Mouse (Mus musculus) liver (tissue): ENCODE measurements around the gene Mphosph8.

Experiments
- DNase-seq: peaks from one replicate; pipeline ENCODE4 v3.0.0-alpha.2; 2020; ENCODE audit warnings: mixed read lengths

Mphosph8 gene

DNA sequence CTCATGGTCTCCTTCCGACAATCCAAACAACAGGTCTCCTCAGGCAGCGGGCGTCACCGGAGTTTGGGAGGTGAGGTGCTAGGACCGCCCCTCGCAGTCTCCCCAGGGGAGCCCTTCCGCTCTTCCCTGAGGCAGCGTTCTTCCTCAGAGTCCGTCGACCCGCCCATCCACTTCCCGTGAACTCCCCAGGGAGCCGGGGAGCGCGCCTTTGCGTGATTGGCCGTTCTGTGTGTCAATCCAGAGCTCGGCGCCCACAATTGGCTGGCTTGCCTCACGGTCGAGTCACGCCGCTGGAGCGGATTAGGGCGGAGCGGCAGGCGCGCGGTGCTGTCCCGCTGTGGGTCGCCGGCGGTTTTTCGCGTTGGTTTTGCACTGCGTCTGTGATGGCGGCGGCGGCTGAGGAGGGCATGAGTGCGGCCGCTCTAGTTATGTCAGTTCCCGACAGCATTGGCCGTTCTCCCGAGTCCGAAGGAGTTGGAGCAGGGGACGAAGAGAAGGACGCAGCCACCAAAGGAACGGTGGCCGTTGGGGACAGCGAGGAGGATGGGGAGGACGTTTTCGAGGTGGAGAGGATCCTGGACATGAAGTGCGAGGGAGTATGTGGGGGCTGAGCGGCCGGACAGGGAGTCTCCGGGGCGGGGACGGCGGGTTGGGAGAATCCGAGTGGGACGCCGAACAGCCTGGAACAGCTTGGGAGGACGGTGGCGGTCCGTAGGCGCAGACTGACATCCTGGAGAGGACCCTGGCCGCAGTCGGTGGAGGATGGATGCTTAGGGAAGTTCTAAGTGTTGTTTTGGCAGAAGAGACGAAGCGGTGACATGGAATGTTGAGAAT, at the start of gene Mphosph8:
Gene Mphosph8 (plus strand): TSS at position 280 of the 834 bp plus-strand sequence.
- DNase-seq = peak; percentile 99

DNA sequence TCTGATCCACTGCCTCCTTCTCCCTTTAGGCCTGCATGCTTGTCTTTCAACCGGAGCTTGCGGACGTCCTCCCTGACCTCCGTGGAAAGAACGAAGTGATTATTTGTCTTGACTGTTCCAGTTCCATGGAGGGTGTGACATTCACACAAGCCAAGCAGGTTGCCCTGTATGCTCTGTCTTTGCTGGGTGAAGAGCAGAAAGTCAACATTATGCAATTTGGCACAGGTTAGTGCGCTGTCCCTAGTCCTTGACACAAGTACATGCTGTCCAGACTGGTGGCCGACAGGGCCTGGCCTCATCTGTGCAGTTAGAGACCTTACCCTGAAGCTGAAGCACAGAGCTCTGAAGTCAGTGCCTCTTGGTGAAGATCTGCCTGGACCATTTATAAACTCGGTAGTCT, 47.6 kb upstream of the Mphosph8 start:
- DNase-seq = peak; percentile 18

DNA sequence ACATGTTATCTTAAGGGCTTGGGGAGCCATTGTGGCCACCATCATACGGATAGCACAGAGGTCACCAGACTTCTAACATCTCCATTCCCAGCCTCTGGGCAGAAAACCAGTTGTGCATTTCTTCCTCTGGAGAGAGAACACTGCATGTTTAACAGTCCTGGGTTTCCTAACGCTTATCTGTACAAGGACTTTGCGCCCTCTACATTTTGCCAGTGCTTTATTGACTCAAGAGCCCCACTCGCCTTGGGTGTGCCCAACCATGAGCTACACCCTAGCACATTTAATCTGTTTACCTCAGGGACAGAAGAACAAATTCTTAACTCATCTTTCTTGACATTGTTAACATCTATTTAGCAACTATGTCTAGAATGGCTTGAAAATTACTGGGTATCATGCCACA, 41.8 kb upstream of the Mphosph8 start:
- DNase-seq = no peak

DNA sequence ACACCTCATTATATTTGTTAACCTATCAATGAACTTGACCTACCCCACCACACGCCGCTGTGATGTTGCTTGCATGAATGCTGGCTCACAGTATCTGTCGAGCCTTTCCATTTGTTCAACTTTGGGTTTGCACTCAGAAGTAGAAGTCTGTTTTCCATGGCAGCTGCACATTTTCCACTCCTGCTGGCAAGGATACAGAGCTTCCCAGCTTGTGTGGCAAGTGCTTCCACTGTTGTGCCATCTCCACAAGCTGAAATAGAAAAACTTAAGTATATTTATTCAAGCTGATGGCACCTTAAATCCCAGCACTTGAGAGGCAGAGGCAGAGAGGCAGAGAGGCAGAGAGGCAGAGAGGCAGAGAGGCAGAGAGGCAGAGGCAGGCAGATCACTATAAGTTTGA, 39.7 kb upstream of the Mphosph8 start:
- DNase-seq = no peak

DNA sequence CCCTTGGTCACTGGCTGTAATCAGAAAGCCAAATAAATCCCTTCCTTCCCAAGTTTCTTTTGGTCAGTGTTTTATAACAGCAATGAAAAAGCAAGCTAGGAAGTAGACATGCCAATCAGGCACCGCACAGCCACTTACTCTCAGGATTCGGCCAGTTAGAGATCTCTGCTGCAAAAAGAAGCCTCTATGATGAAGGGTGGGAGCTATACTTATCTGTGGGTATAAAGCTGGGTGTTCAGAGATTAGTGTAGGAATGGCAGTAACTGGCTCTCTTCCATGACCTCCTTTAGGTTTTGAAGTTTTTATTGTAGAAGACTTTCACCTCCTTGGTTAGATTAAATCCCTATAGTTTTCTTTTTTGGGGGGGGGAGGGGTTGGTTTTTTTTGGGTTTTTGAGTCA, 36.9 kb upstream of the Mphosph8 start:
- DNase-seq = no peak

DNA sequence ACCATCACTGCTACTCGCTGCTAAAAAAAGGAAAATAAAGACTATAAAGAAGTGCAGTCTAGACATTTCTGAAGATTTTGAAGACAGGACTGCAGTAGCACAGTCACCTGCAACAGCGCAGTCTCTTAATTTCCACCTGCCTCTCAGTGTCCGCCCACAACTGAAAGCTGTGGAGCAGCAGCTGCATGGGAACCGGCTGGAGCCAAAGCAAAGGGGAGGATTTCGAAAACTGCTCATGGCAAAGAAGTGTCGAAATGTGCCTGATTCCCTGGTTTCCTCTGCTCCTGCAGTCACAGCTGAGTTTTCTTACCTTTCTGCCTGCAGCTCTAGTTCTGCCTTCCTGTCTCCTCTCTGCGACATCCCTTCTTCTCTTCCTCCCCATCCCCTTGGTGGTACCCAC, 20.8 kb upstream of the Mphosph8 start:
- no peak for DNase-seq

DNA sequence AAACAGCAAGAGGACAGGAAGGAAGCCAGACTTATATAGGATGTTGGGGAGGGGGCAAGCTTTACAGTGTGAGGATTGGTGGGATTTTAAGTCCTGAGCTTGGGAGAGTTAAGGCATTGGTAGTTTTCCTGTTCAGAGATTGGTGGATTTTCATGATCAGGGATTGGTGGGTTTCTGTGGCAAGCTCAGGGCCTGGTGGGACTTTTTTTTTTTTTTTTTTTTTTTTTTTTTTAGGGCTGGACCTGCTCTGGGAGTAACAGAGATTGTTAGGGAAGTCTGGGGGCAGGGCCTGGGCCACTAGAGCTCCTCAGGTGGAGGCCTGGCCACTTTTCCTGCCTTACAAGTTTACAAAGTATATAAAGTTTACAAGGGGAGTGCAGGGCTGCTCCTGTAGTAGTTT, 18.6 kb upstream of the Mphosph8 start:
- no peak for DNase-seq

DNA sequence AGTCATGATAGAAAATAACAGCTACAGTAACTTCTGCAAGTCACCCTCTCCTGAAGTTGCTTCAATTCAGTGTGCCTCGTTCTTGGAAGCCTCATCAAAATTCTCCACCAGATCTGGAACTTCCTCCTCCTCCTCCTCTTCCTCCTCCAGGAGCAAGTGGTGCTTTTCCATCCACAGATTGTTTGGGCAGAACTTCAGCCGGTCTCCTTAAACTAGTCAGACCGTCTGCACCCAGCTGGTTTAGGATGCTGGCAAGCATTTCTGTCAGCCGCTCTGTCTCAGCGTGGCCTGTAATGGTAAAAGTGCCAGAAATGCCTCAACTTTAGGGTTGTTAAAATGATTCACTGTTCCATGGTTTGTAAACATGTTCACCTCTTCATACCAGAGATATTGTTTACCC, 2.4 kb upstream of the Mphosph8 start:
- DNase-seq = no peak

DNA sequence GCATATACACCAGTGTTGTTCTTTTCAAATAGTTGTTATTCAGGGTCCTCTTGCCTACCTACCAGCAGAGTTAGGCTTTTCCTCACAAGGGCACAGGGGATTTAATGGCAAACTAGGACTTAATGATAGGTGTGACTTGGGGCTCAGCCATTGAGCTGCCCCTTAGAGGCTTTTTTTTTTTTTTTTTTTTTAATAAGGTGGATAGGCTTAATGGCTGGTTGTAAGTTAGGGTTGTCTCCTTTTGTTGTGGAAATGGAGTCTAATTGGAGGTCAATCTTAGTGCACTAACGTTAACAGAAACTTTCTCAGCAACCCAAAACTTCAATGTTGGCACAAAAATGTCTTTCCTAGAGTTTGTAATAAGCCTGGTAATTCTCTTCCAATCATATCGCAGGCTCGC, 1.1 kb upstream of the Mphosph8 start:
- no peak for DNase-seq

DNA sequence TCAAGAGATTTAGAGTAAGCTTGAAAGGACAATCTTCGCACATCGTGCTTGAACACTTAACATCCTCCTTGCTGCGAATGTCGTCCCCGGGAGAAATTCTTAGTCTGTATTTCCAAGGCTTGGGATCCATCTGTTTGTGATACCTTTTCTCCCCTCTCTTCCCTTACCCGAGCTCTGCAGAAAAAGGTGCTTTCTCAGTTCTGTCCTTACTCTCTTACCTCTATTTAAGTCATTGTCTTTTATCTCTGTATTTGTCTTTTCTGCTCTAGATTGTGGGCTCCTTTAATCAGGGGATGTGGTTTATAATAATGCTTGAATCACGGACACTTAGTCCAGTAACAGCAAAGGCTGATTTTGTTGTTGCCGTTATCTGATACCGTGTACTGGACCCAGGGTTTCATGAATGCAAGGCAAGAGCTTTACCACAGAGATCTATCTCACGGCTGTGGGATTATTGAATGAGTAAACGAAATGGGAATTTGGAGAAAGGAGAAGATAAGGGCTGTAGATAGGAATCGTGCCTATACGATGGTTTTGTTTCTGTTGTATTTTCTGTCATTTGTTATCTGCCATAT, 1.1 kb downstream of the Mphosph8 start:
- DNase-seq = no peak

DNA sequence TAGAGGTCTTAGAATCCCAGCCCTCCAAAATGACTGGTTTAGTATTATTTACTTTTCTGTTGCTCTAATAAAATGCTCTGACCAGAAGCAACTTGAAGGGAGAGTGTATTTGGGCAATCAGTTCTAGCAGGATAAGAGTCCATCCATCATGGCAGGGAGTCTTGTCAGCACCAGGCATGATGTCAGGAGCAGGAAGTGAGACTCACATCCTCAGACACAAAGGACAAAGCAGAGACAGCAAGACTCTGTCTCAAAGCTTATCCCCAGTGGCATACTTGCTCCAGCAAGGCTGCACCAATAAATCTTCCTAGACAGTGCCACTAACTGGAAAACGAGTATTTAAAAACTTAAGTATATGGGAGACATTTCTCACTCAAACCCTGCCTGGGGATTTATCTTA, 17.4 kb downstream of the Mphosph8 start:
- no peak for DNase-seq

DNA sequence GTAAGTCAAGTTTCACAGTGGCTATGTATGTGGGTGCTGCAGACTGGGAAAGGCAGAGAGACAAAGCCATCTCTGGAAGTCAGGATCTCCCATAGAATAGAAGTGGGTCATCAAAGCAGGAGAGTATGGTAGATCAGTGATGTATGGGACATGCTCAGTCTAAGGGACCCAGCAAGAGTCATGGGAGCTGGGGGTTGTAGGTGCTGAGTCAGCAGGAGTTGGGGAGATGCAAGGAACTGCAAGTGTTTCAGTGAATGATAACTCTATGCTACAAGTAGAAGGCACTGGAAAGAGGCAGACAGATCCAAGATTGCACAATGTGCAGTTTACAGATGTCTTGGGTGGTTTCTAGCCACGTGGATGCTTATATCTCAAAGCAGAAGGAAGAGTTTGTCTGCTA, 21.1 kb downstream of the Mphosph8 start:
- no peak for DNase-seq

DNA sequence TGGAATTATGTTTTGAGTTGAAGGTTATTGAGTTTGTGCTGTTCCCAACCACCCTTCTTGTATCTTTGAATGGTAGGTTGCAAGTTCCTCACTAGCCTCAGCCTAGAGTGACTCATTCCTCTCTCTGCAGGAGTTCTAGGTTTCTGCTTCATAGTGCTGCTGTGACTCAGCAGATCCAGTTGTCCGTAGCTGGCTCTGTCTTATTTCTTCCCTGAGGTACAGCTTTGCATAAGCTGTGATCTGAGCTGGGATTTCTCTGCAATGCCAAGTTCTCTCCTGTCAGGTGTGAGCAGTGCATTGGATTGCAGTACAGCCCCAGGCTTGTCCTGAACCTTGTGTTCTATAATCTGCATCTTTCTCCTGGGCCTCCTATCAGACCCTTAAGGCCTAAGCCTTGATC, 21.7 kb downstream of the Mphosph8 start:
- no peak for DNase-seq

DNA sequence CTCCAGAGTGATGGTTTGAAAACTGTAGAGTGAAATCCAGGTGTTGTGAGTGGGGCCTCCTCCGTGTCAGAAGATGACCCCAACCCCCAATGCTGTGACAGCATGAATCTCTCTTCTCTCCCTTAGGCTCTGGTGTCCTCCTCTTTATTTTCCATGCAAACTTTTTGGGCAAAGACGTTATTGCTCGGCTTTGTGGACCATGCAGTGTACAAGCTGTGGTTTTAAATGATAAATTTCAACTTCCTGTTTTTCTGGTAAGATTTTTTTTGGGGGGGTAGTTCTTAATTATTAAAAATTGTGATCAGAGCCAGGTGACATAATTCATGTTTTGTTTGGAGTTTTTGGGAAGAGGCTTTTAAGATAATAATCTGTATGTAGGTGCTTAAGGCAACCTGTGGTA, 27.4 kb downstream of the Mphosph8 start:
- no peak for DNase-seq

DNA sequence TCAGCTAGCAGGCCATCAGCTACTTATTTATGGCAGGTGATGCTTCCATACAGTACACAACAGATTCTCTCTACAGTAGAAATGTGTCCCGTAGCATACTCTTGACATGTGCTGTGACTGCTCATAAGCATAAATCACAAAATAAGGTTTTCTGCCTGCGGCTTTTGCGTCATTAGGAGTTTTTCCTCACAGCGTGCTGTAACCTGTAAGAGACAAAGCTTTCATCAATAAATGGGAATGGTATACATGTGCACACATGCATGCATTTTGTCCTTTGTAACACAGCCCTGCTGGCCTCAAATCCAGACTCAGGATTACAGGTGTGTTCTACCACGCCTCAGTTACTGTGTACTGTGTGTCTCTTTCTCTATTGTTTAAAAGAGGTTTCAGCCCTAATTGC, 29.8 kb downstream of the Mphosph8 start:
- DNase-seq = no peak

DNA sequence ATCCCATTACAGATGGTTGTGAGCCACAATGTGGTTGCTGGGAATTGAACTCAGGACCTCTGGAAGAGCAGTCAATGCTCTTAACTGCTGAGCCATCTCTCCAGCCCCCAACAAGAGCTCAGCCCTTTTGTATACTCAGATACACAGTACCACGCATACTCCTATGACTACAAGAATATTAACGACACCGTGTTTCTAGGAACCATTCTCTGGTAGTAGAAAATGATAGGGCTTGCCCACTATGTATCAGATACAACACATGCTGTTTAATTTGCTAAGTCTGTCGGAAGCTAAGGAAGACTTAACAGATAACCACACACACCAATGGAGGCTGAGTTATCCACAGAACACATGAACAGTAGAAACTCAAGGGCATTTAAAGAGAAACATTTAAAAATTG, 34.6 kb downstream of the Mphosph8 start:
- DNase-seq = peak; percentile 17

DNA sequence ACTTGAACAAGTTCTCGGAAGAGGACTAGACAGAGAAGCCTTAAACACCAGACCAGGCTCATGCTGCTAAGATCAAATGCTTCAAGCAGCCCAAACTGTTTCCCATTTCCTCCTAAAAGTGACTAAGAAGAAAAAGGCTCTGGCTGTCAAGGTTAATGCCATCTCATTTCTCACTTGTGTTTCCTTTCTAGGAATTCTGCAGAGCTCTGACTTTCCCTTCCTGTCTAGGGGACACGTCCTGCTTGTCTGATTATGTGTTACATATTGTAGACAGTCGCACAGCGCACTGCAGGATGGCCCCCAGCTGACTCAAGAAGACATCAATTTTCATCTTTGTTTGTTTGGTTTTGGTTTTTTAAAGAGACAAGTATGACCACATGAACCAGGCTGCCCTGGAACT, 37.6 kb downstream of the Mphosph8 start:
- DNase-seq = no peak

DNA sequence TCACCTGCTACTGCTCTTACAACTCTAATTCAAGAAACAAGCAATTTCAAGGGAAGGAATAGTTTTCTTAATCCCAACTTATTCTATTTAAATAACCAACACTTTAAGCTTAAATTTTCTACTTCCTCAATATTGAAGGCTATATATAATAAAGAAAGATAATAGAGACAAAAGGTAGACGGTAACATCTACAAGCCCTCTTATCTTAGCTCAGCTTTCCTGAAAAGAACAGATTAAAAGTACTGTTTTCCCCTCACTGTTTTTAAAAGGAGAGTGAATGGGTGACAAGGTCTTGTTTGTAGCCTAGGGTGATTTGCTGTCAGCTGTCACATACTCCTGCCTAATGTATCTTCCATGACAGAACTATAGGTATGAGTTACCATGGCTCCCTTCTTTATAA, 58.4 kb downstream of the Mphosph8 start:
- DNase-seq = no peak

DNA sequence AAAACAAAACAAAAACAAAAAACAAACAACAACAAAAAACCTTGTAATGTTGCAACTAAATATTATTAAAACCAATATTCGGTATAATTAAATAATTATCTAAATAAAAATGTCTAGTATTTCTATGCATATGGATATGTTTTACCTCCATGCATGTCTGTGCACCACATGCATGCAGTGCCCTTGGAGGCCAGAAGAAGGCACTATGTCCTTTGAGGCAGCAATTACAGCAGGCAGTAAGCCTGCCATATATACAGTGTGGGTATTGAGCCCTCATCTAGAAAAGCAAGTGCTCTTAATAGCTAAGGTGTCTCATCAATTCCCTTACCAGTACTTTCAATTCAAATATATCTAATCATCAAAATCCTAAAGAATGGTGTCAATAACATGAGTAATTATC, 72.1 kb downstream of the Mphosph8 start:
- peak; percentile 19 for DNase-seq
